Mouse (Mus musculus): ENCODE results near the gene Gm28047. TPM values are rescaled to one million over a fixed set of nuclear protein-coding genes. Genes with fewer than 3 reads are reported as not detected.
"Not testable (repeated sequence)": the region's sequence is repeated elsewhere in the genome, so short reads cannot be mapped to it uniquely, and the experiment has no call there.

The Gm28047 gene
- polyA plus RNA-seq, 1 experiment: 7.3 TPM

- Histone ChIP-seq H3K27ac (ENCODE audit: control insufficient read depth, insufficient read depth, low read depth, low read length, poor library complexity) (no peak overlapping the region), H3K4me1 (ENCODE audit: control insufficient read depth, insufficient read depth, low read length) (no peaks in the 10 kb centered on the region; the same call in 1 of the 2 replicates)
- no peak for TF ChIP-seq POLR2A (IDR thresholded peaks at IDR 0.05; ENCODE audit: borderline replicate concordance, control insufficient read depth, low read depth, low read length)
- TF ChIP-seq CTCF (IDR thresholded peaks at IDR 0.05; ENCODE audit: control insufficient read depth, insufficient read depth, low read length): no peak
These were observed 10.6 kb downstream of the Gm28047 start for GRCm38 (mm10) chr15:102614224-102614623.

DNA sequence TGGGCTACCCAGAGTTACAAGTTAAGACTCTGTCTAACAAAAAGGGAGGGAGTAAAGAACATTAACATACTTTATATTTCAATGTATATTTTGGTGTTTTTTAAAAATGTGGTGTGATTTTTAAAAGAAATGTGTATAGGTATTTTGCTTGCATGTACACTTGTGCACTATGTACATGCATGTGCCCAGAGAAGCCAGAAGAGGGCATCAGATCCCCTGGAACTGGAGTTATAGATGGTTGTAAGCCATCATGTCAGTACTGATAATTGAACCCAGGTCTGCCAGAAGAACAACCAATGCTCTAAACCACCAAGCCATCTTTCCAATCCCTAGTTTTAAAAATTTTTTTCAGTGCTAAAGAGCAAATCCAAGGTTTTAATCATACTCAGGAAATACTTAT lies 11.9 kb downstream of the Gm28047 start:
- H3K27ac ChIP-seq (ENCODE audit: control insufficient read depth, insufficient read depth, low read depth, low read length, poor library complexity): no peak overlapping the region
- TF ChIP-seq POLR2A (IDR thresholded peaks at IDR 0.05; ENCODE audit: borderline replicate concordance, control insufficient read depth, low read depth, low read length) (no peak), CTCF (IDR thresholded peaks at IDR 0.05; ENCODE audit: control insufficient read depth, insufficient read depth, low read length) (no peak)
- no peak overlapping the region for H3K4me3 ChIP-seq (replicated peaks; ENCODE audit: control insufficient read depth, low read depth, low read length)
- H3K4me1 ChIP-seq (ENCODE audit: control insufficient read depth, insufficient read depth, low read length): no peaks in the 10 kb centered on the region

More at GRCm38 (mm10) chr15:102614224-102614623, 10.6 kb downstream of the Gm28047 start:
- no peak overlapping the region for H3K4me3 ChIP-seq (replicated peaks; ENCODE audit: control insufficient read depth, low read depth, low read length)

- not testable (repeated sequence) for H3K4me1 ChIP-seq (ENCODE audit: control insufficient read depth, insufficient read depth, low read length); H3K27ac ChIP-seq (ENCODE audit: control insufficient read depth, insufficient read depth, low read depth, low read length, poor library complexity); H3K4me3 ChIP-seq (replicated peaks; ENCODE audit: control insufficient read depth, low read depth, low read length)
- WGBS: 85% methylated on average over 1 of the region's 1 CpGs
These were observed 16.3 kb downstream of the Gm28047 start for GRCm38 (mm10) chr15:102608586-102608985.

GRCm38 (mm10) chr15:102593996-102594656 lies 30.7 kb downstream of the Gm28047 start:
- 76% methylated on average over 8 of the region's 8 CpGs for WGBS
- no peak overlapping the region for H3K27ac ChIP-seq (ENCODE audit: control insufficient read depth, insufficient read depth, low read depth, low read length, poor library complexity)
- no peak for TF ChIP-seq CTCF (IDR thresholded peaks at IDR 0.05; ENCODE audit: control insufficient read depth, insufficient read depth, low read length)
- no peak for TF ChIP-seq POLR2A (IDR thresholded peaks at IDR 0.05; ENCODE audit: borderline replicate concordance, control insufficient read depth, low read depth, low read length)
- no peaks in the 10 kb centered on the region for H3K4me1 ChIP-seq (ENCODE audit: control insufficient read depth, insufficient read depth, low read length)
- H3K4me3 ChIP-seq (replicated peaks; ENCODE audit: control insufficient read depth, low read depth, low read length): no peak overlapping the region

GRCm38 (mm10) chr15:102592674-102593073 lies 32.2 kb downstream of the Gm28047 start:
- no peak overlapping the region for H3K4me3 ChIP-seq (replicated peaks; ENCODE audit: control insufficient read depth, low read depth, low read length)
- H3K27ac ChIP-seq (ENCODE audit: control insufficient read depth, insufficient read depth, low read depth, low read length, poor library complexity): no peak overlapping the region
- H3K4me1 ChIP-seq (ENCODE audit: control insufficient read depth, insufficient read depth, low read length): no peaks in the 10 kb centered on the region
- 54% methylated on average over 1 of the region's 1 CpGs for WGBS
- no peak for TF ChIP-seq CTCF (IDR thresholded peaks at IDR 0.05; ENCODE audit: control insufficient read depth, insufficient read depth, low read length)
- no peak for TF ChIP-seq POLR2A (IDR thresholded peaks at IDR 0.05; ENCODE audit: borderline replicate concordance, control insufficient read depth, low read depth, low read length)

DNA sequence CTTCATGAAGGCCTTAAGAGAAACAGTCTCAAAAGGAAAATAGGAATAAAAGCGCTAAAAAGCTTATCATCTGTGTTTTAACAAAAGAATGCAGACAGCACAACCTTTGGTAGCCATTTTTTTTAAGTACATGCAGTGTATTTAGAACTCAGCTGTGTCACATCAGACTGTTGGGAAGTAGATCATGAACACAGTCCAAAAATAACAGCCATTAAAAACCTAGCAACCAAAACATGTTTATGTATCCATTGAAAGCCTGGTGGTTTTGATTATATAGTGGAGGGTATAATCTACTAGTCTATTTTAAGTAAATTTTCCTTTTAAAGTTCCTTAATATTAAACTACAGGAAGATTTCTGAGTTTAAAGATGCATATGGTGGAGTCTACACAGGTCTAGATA lies 34.3 kb downstream of the Gm28047 start:
- no peak overlapping the region for H3K4me3 ChIP-seq (replicated peaks; ENCODE audit: control insufficient read depth, low read depth, low read length)
- H3K27ac ChIP-seq (ENCODE audit: control insufficient read depth, insufficient read depth, low read depth, low read length, poor library complexity): no peak overlapping the region
- 89% methylated on average over 1 of the region's 1 CpGs for WGBS
- TF ChIP-seq CTCF (IDR thresholded peaks at IDR 0.05; ENCODE audit: control insufficient read depth, insufficient read depth, low read length): no peak
- TF ChIP-seq POLR2A (IDR thresholded peaks at IDR 0.05; ENCODE audit: borderline replicate concordance, control insufficient read depth, low read depth, low read length): no peak
- H3K4me1 ChIP-seq (ENCODE audit: control insufficient read depth, insufficient read depth, low read length): no peaks in the 10 kb centered on the region

DNA sequence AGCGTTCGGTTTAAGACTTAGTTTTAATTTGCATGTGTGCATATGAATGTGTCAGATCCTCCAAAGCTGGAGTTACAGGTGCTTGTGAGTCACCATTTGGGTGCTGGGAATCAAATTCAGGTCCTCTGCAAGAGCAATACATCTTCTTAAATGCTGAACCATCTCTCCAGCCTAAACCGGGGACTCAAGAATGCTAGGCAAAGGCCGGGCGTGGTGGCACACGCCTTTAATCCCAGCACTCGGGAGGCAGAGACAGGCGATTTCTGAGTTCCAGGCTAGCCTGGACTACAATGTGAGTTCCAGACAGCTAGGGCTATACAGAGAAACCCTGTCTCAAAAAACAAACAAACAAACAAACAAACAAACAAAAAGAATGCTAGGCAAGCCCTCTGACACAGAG lies 35.0 kb downstream of the Gm28047 start:
- no peak overlapping the region for H3K27ac ChIP-seq (ENCODE audit: control insufficient read depth, insufficient read depth, low read depth, low read length, poor library complexity)
- WGBS: 92% methylated on average over 8 of the region's 8 CpGs
- no peak overlapping the region for H3K4me3 ChIP-seq (replicated peaks; ENCODE audit: control insufficient read depth, low read depth, low read length)
- TF ChIP-seq CTCF (IDR thresholded peaks at IDR 0.05; ENCODE audit: control insufficient read depth, insufficient read depth, low read length): no peak
- no peak for TF ChIP-seq POLR2A (IDR thresholded peaks at IDR 0.05; ENCODE audit: borderline replicate concordance, control insufficient read depth, low read depth, low read length)
- no peaks in the 10 kb centered on the region for H3K4me1 ChIP-seq (ENCODE audit: control insufficient read depth, insufficient read depth, low read length)

GRCm38 (mm10) chr15:102585501-102585900 lies 39.4 kb downstream of the Gm28047 start:
- H3K4me3 ChIP-seq (replicated peaks; ENCODE audit: control insufficient read depth, low read depth, low read length): no peak overlapping the region
- no peaks in the 10 kb centered on the region for H3K4me1 ChIP-seq (ENCODE audit: control insufficient read depth, insufficient read depth, low read length)
- 90% methylated on average over 5 of the region's 5 CpGs for WGBS
- no peak overlapping the region for H3K27ac ChIP-seq (ENCODE audit: control insufficient read depth, insufficient read depth, low read depth, low read length, poor library complexity)
- no peak for TF ChIP-seq POLR2A (IDR thresholded peaks at IDR 0.05; ENCODE audit: borderline replicate concordance, control insufficient read depth, low read depth, low read length)
- TF ChIP-seq CTCF (IDR thresholded peaks at IDR 0.05; ENCODE audit: control insufficient read depth, insufficient read depth, low read length): no peak
